Mouse (Mus musculus) spleen, adult 2 months (tissue): ENCODE data around the gene Dnase1l1.

Experiments used
- CTCF ChIP-seq: fragments of 200-500 bp; IDR thresholded peaks from 2 replicates; pipeline ENCODE4 v1.5.1; 2011; ENCODE audit warnings: mild to moderate bottlenecking, inconsistent platforms; ENCODE audit not compliant: insufficient read depth, insufficient read length, insufficient replicate concordance; ENCODE audit errors: extremely low read depth
- POLR2A ChIP-seq: fragments of 200-500 bp; IDR thresholded peaks from 2 replicates; pipeline ENCODE4 v1.6.1; 2011; ENCODE audit warnings: low read depth, low read length, inconsistent platforms

DNA sequence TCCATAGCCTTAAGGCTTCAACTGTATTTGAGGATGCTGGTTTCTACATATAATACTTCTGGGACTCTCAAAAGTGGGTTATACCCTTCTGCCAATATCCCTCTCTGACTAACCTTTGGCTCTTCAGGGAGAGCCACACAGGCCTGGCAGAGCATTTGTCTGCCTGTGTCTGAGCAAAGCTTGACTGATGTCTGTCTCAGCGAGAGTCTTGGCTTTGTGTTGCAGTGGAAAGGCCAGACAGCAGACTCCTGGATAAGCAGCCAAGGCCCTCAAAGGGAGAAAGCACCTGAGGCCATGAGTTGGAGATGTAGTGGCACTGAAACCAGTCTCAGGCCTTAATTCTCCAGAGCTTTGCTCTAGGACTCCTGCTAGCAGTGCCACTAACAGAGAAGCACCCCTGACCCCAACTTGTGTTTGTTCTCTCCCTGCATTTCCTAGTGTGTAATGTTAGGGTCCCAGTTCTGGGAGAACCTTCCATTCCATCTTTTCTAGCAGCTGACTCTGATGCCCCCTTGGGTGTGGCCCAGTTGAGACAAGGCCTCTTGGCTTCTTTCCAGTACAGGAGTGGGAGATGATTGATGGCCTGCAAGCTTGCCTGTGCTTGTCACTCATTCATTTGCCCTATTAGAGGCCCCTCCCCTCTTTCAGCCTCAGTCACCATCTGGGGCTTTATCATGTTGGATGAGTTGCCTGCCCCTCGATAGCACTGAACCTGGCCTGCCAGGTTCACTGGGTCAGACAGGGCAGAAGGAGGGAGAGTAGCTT is 48.2 kb upstream of the Dnase1l1 start:
- TF ChIP-seq POLR2A = no peak
- TF ChIP-seq CTCF = no peak
